Mouse (Mus musculus) frontal cortex, postnatal 25 days (tissue): Measurements from ENCODE around the gene Tcaf2.

Experiments used
- DNase-seq, 2 experiments: peaks; one replicate each; pipeline ENCODE4 v3.0.0; 2022; ENCODE audit warnings: low spot score in 2 of 2

The Tcaf2 gene

GRCm38 (mm10) chr6:42644912-42645549 is at the start of gene Tcaf2:
Gene Tcaf2 (minus strand): TSS chr6:42645254.
- DNase-seq: peak; percentile 50 to 59

DNA sequence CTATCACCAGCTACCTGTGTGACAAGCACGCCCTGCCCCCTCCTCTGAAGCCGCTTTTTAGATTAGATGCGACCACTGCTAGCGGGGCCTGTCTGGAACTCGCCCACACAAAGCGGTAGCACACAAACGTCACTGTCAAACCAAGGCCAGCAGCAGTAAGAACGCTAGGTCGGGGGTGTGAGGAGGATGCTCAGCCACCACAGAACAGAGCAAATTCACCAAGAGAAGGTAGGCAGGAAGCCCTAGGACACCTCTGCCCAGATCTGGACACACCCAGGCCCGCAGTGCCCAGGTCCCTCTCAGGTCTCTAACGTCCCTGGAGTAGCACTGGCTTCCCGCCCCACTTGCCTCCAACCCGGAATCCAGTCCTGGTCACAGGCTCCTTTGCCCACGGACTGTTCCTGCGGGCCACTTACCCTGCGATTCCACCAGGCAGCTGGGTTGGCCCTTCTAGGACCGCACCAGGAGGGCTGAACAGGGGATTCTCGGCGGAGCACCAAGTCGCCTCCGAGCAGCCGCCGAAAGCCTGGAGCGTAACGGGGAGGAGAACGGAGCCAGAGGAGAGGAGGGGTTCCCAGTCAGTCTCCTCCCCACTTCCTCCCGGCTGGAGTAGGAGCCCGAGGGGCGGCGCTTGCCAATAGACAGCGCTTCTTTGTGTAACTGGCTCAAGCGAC is 47.6 kb upstream of the Tcaf2 start:
- DNase-seq: peak; percentile 61 to 76

DNA sequence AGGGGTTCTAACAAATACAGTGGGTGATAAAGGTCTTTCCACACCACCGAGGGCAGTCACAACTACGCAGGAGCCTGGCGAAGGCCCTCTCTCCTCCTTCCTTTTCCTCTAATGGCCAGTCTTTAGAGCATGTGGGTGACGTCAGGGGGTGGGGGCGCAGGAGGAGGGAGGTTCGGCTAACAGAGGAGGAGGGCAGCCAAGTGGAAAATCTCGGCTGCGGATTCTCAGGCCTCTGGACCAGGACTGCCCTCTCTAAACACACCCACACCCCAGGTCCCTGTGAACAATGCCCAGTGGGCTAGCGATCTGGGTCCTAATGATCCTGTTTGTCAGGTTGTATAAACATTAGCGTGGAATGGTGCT is 47.1 kb upstream of the Tcaf2 start:
- peak; percentile 41 to 51 for DNase-seq

GRCm38 (mm10) chr6:42689761-42690160 is 44.7 kb upstream of the Tcaf2 start:
- no peak for DNase-seq

GRCm38 (mm10) chr6:42687907-42688306 is 42.9 kb upstream of the Tcaf2 start:
- no peak for DNase-seq

GRCm38 (mm10) chr6:42680077-42680476 is 35.0 kb upstream of the Tcaf2 start:
- no peak for DNase-seq

GRCm38 (mm10) chr6:42676011-42676410 is 31.0 kb upstream of the Tcaf2 start:
- DNase-seq: no peak

DNA sequence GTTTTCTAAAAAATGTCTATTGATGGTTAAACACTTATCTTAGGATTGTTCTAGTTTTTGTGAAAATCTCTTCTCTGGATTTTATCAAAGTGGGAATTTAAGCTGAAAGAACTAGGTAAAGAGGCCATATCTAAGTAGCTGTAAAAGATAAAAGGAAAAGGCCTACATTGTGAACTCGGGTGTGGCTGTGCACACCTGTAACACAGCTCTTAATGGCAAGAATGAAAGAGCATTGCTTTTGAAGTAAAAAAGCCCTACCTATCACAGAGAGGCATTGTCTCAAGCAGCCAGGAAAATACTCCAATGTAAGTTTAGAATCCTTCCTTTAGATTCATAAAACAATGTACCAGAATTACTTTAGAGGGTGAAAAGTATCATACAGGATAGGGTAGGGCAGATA is 26.7 kb upstream of the Tcaf2 start:
- no peak for DNase-seq

- no peak for DNase-seq
Observed at GRCm38 (mm10) chr6:42667722-42668121, 22.7 kb upstream of the Tcaf2 start.

GRCm38 (mm10) chr6:42661739-42662138 is 16.7 kb upstream of the Tcaf2 start:
- DNase-seq: no peak

- no peak for DNase-seq
Observed at GRCm38 (mm10) chr6:42634393-42634792, 10.7 kb downstream of the Tcaf2 start.

GRCm38 (mm10) chr6:42631395-42631794 is 13.7 kb downstream of the Tcaf2 start:
- no peak for DNase-seq

GRCm38 (mm10) chr6:42616904-42617303 is 28.1 kb downstream of the Tcaf2 start:
- no peak for DNase-seq

GRCm38 (mm10) chr6:42612218-42612617 is 32.8 kb downstream of the Tcaf2 start:
- no peak for DNase-seq

DNA sequence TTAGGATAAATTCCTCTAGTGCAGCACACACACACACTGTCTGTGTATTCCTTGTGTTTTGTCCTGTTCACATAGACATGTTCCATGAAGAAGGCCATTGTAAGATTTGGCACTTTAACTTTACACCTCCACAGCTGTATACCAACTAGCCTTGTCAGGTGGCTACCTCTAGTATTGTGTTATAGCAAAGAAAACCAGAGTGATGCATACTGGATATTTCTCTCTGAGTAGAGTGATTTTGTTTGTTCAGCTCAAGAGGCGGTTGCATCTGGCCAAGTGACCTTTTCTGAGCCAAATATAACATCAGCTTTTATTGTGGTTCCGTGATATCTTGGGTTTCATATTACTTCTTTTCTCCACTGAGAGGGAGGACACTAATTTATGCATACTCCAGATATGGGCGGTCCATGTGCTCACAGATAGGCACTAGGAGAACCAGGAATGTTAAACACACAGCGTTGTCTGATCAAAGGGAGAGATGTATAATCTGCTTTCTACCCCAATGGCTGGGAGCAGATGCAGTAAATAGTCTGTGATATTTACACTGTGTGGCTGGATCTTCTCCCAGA is 34.0 kb downstream of the Tcaf2 start:
- no peak for DNase-seq

DNA sequence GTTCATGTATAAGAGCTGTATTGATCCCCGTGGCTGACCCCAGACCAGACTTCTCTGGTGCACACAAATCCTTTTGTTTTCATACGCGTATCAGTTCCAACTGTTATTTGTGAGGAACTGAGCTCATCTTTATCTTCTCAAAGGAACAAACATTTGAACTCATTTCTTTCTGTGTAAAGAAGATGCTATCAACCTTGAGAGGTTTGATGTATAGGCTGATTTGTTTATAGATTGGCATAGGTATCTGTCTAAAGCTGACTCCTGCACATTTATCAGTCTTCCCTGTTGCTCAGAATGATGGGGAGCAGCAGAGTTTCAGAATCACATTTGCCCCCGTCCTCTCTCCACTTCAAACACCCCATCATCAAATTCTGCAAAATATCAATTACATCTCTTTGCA is 47.5 kb downstream of the Tcaf2 start, which contains the start of gene Tcaf3:
Tcaf3 (minus strand) TSS at position 101 of the 400 bp plus-strand sequence.
- DNase-seq: no peak

DNA sequence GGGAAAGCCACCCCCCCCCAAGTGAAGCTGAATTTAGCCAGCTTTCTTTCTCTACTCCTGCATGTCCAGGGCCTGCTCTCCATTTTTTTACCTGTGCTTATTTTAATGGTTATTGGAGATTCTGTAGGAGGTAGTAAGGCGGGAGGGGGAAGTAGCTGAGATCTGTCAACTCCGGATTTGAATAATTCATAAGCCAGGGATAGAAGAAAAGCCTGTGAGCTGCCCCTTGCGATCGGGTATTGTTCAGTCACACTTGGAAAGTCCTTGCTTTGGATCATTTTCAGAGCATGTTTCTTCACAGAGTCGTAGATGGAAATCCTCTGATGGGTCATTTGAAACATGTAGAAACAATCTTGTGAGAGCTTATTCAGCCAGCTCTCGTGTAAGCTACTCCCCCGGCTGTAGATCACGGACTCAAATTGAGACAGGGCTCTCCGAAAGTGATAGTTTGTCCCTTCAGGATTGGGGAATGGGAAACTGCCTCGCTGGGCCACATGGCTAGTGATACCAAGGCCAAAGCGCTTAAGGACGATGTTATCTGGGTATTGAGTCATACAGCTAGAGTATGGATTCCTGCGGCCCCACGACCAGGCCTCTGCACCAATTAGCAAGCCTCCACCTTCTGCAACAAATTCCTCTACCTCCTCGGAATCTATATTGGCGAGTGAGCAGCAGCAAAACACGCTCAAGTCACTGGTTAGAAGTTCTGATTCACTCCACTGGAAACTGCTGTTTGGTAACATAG is 51.7 kb downstream of the Tcaf2 start:
- no peak for DNase-seq

DNA sequence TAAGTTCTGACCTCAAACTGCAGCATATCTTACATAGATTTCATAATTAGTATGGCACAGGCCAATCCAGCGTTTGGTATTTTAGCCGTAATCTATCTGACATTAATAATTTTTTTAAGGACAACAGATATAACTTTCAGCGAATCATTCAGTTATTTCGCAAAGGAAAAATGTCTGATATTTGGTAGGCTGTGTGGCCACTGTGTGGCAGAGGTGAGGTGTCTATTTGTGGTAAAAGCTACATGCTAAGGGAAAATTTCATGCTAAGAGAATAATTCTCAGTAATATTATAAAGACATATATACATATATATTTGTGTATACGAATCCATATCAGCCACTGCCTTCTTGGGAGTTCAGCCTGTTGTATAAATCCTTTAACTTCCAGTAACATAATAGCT is 58.5 kb downstream of the Tcaf2 start:
- no peak for DNase-seq

- peak; percentile 51 to 67 for DNase-seq
Observed at GRCm38 (mm10) chr6:42583488-42583872, 61.6 kb downstream of the Tcaf2 start.

GRCm38 (mm10) chr6:42582741-42583487 is 62.1 kb downstream of the Tcaf2 start:
- DNase-seq: no peak

DNA sequence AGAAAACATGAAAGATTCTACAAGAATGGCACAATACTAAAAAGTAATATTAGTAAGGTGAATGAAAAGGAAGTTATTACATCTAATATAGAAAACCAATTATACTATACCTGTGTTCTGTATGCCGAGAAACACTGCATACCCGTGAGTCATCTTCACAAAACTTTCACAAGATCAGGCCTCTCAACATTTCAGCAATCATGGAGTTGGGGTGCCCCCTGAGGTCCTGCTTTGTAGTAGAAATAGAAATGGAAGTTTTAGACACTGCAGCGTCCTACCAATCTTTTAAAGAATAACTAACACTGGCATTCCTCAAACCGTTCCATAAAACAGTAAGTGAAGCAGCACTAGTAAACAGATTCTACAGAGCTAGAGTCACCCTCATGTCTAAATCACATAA is 66.4 kb downstream of the Tcaf2 start:
- DNase-seq: no peak

- no peak for DNase-seq
Observed at GRCm38 (mm10) chr6:42577433-42577832, 67.6 kb downstream of the Tcaf2 start.
